Mouse (Mus musculus): ENCODE results near the gene Shank2. TPM values are rescaled to one million over a fixed set of nuclear protein-coding genes. Genes with fewer than 3 reads are reported as not detected.

Shank2 gene
- polyA plus RNA-seq, 1 experiment from 2014 or later = 0.63 TPM

- ATAC-seq (ENCODE audit: low read depth) = no peak
- Histone ChIP-seq H3K4me1 (ENCODE audit: control insufficient read depth, low read depth, low read length) (no peaks in the 10 kb centered on the region), H3K27ac (ENCODE audit: low read length) (no peak overlapping the region), H3K9me3 (replicated peaks; ENCODE audit: control insufficient read depth, low read length) (no peaks in the 10 kb centered on the region), H3K4me3 (ENCODE audit: low read depth, low read length) (no peak overlapping the region), H3K4me2 (ENCODE audit: low read depth, low read length) (no peak overlapping the region), H3K27me3 (ENCODE audit: control insufficient read depth, insufficient read depth, low read depth, low read length) (no peaks in the 10 kb centered on the region), H3K36me3 (ENCODE audit: control insufficient read depth, insufficient read depth) (no peaks in the 10 kb centered on the region), H3K9ac (ENCODE audit: low read depth, low read length) (no peak overlapping the region)
- WGBS (ENCODE audit: insufficient replicate concordance) = 38% methylated on average over 9 of the region's 9 CpGs
Observed at GRCm38 (mm10) chr7:144106352-144107011, 104.8 kb downstream of the Shank2 start.

- 72% methylated on average over 5 of the region's 5 CpGs for WGBS (ENCODE audit: insufficient replicate concordance)
- Histone ChIP-seq H3K4me2 (ENCODE audit: low read depth, low read length) (no peak overlapping the region), H3K4me3 (ENCODE audit: low read depth, low read length) (no peak overlapping the region), H3K4me1 (ENCODE audit: control insufficient read depth, low read depth, low read length) (no peaks in the 10 kb centered on the region), H3K27me3 (ENCODE audit: control insufficient read depth, insufficient read depth, low read depth, low read length) (no peaks in the 10 kb centered on the region), H3K36me3 (ENCODE audit: control insufficient read depth, insufficient read depth) (no peaks in the 10 kb centered on the region), H3K9me3 (replicated peaks; ENCODE audit: control insufficient read depth, low read length) (no peaks in the 10 kb centered on the region), H3K9ac (ENCODE audit: low read depth, low read length) (no peak overlapping the region), H3K27ac (ENCODE audit: low read length) (no peak overlapping the region)
- no peak for ATAC-seq (ENCODE audit: low read depth)
Observed at GRCm38 (mm10) chr7:144108141-144108540, 106.4 kb downstream of the Shank2 start.

GRCm38 (mm10) chr7:144111026-144111604 is 109.4 kb downstream of the Shank2 start:
- Histone ChIP-seq H3K4me2 (ENCODE audit: low read depth, low read length) (no peak overlapping the region), H3K9me3 (replicated peaks; ENCODE audit: control insufficient read depth, low read length) (no peaks in the 10 kb centered on the region), H3K36me3 (ENCODE audit: control insufficient read depth, insufficient read depth) (no peaks in the 10 kb centered on the region), H3K27ac (ENCODE audit: low read length) (no peak overlapping the region), H3K9ac (ENCODE audit: low read depth, low read length) (no peak overlapping the region), H3K27me3 (ENCODE audit: control insufficient read depth, insufficient read depth, low read depth, low read length) (no peaks in the 10 kb centered on the region), H3K4me3 (ENCODE audit: low read depth, low read length) (no peak overlapping the region), H3K4me1 (ENCODE audit: control insufficient read depth, low read depth, low read length) (no peaks in the 10 kb centered on the region)
- 48% methylated on average over 4 of the region's 4 CpGs for WGBS (ENCODE audit: insufficient replicate concordance)
- ATAC-seq (ENCODE audit: low read depth) = no peak

GRCm38 (mm10) chr7:144111981-144112380 is 110.3 kb downstream of the Shank2 start:
- no peak overlapping the region for H3K4me3 ChIP-seq (ENCODE audit: low read depth, low read length)
- no peaks in the 10 kb centered on the region for H3K36me3 ChIP-seq (ENCODE audit: control insufficient read depth, insufficient read depth)
- H3K4me1 ChIP-seq (ENCODE audit: control insufficient read depth, low read depth, low read length) = no peaks in the 10 kb centered on the region
- H3K27me3 ChIP-seq (ENCODE audit: control insufficient read depth, insufficient read depth, low read depth, low read length) = no peaks in the 10 kb centered on the region
- 40% methylated on average over 3 of the region's 3 CpGs for WGBS (ENCODE audit: insufficient replicate concordance)
- H3K9me3 ChIP-seq (replicated peaks; ENCODE audit: control insufficient read depth, low read length) = no peaks in the 10 kb centered on the region
- no peak overlapping the region for H3K27ac ChIP-seq (ENCODE audit: low read length)
- no peak for ATAC-seq (ENCODE audit: low read depth)
- H3K4me2 ChIP-seq (ENCODE audit: low read depth, low read length) = no peak overlapping the region
- H3K9ac ChIP-seq (ENCODE audit: low read depth, low read length) = no peak overlapping the region

GRCm38 (mm10) chr7:144114230-144114629 is 112.5 kb downstream of the Shank2 start:
- Histone ChIP-seq H3K4me3 (ENCODE audit: low read depth, low read length) (no peak overlapping the region), H3K4me1 (ENCODE audit: control insufficient read depth, low read depth, low read length) (no peaks in the 10 kb centered on the region), H3K27ac (ENCODE audit: low read length) (no peak overlapping the region), H3K9me3 (replicated peaks; ENCODE audit: control insufficient read depth, low read length) (no peaks in the 10 kb centered on the region), H3K9ac (ENCODE audit: low read depth, low read length) (no peak overlapping the region), H3K27me3 (ENCODE audit: control insufficient read depth, insufficient read depth, low read depth, low read length) (no peaks in the 10 kb centered on the region), H3K4me2 (ENCODE audit: low read depth, low read length) (no peak overlapping the region), H3K36me3 (ENCODE audit: control insufficient read depth, insufficient read depth) (no peaks in the 10 kb centered on the region)
- 16% methylated on average over 3 of the region's 3 CpGs for whole genome bisulfite sequencing (ENCODE audit: insufficient replicate concordance)
- no peak for ATAC-seq (ENCODE audit: low read depth)

- H3K4me3 ChIP-seq (ENCODE audit: low read depth, low read length) = no peak overlapping the region
- no peak overlapping the region for H3K27ac ChIP-seq (ENCODE audit: low read length)
- no peaks in the 10 kb centered on the region for H3K9me3 ChIP-seq (replicated peaks; ENCODE audit: control insufficient read depth, low read length)
- H3K36me3 ChIP-seq (ENCODE audit: control insufficient read depth, insufficient read depth) = no peaks in the 10 kb centered on the region
- no peak overlapping the region for H3K9ac ChIP-seq (ENCODE audit: low read depth, low read length)
- 54% methylated on average over 1 of the region's 1 CpGs for WGBS (ENCODE audit: insufficient replicate concordance)
- no peaks in the 10 kb centered on the region for H3K4me1 ChIP-seq (ENCODE audit: control insufficient read depth, low read depth, low read length)
- H3K4me2 ChIP-seq (ENCODE audit: low read depth, low read length) = no peak overlapping the region
- H3K27me3 ChIP-seq (ENCODE audit: control insufficient read depth, insufficient read depth, low read depth, low read length) = no peaks in the 10 kb centered on the region
- ATAC-seq (ENCODE audit: low read depth) = no peak
Observed at GRCm38 (mm10) chr7:144119562-144119961, 117.8 kb downstream of the Shank2 start.

- Histone ChIP-seq H3K27ac (ENCODE audit: low read length) (no peak overlapping the region), H3K4me1 (ENCODE audit: control insufficient read depth, low read depth, low read length) (no peaks in the 10 kb centered on the region), H3K27me3 (ENCODE audit: control insufficient read depth, insufficient read depth, low read depth, low read length) (no peaks in the 10 kb centered on the region), H3K9me3 (replicated peaks; ENCODE audit: control insufficient read depth, low read length) (no peaks in the 10 kb centered on the region), H3K9ac (ENCODE audit: low read depth, low read length) (no peak overlapping the region), H3K4me3 (ENCODE audit: low read depth, low read length) (no peak overlapping the region), H3K36me3 (ENCODE audit: control insufficient read depth, insufficient read depth) (no peaks in the 10 kb centered on the region; the same call in 1 of the 2 replicates), H3K4me2 (ENCODE audit: low read depth, low read length) (no peak overlapping the region)
- WGBS (ENCODE audit: insufficient replicate concordance) = 66% methylated on average over 22 of the region's 22 CpGs
- no peak for ATAC-seq (ENCODE audit: low read depth)
Observed at GRCm38 (mm10) chr7:144132699-144133387, 131.1 kb downstream of the Shank2 start.

GRCm38 (mm10) chr7:144133388-144133998 is 131.8 kb downstream of the Shank2 start:
- Histone ChIP-seq H3K27me3 (ENCODE audit: control insufficient read depth, insufficient read depth, low read depth, low read length) (no peaks in the 10 kb centered on the region), H3K27ac (ENCODE audit: low read length) (no peak overlapping the region), H3K4me2 (ENCODE audit: low read depth, low read length) (no peak overlapping the region), H3K4me1 (ENCODE audit: control insufficient read depth, low read depth, low read length) (no peaks in the 10 kb centered on the region), H3K4me3 (ENCODE audit: low read depth, low read length) (no peak overlapping the region), H3K36me3 (ENCODE audit: control insufficient read depth, insufficient read depth) (no peaks in the 10 kb centered on the region; the same call in 1 of the 2 replicates), H3K9ac (ENCODE audit: low read depth, low read length) (no peak overlapping the region), H3K9me3 (replicated peaks; ENCODE audit: control insufficient read depth, low read length) (no peaks in the 10 kb centered on the region)
- 61% methylated on average over 9 of the region's 9 CpGs for WGBS (ENCODE audit: insufficient replicate concordance)
- ATAC-seq (ENCODE audit: low read depth) = no peak

- Histone ChIP-seq H3K27me3 (ENCODE audit: control insufficient read depth, insufficient read depth, low read depth, low read length) (no peaks in the 10 kb centered on the region), H3K9ac (ENCODE audit: low read depth, low read length) (no peak overlapping the region), H3K27ac (ENCODE audit: low read length) (no peak overlapping the region), H3K9me3 (replicated peaks; ENCODE audit: control insufficient read depth, low read length) (no peaks in the 10 kb centered on the region), H3K4me2 (ENCODE audit: low read depth, low read length) (no peak overlapping the region), H3K36me3 (ENCODE audit: control insufficient read depth, insufficient read depth) (no peaks in the 10 kb centered on the region), H3K4me1 (ENCODE audit: control insufficient read depth, low read depth, low read length) (no peaks in the 10 kb centered on the region), H3K4me3 (ENCODE audit: low read depth, low read length) (no peak overlapping the region)
- WGBS (ENCODE audit: insufficient replicate concordance) = 74% methylated on average over 11 of the region's 11 CpGs
- no peak for ATAC-seq (ENCODE audit: low read depth)
Observed at GRCm38 (mm10) chr7:144134699-144135098, 133.0 kb downstream of the Shank2 start.

All from liver, embryonic 16.5 days (tissue).